Mouse (Mus musculus) hindbrain, embryonic 16.5 days (tissue): ENCODE data around the gene Elmo3. TPM values are rescaled to one million over a fixed set of nuclear protein-coding genes. Genes with fewer than 3 reads are reported as not detected.

ENCODE experiments used
- ATAC-seq: fragments of 200-750 bp; cut with Nextera tagmentation; 2 replicates; pipeline ENCODE4 v1.8.0; 2017; ENCODE audit warnings: moderate TSS enrichment, moderate library complexity
- H3K27ac ChIP-seq: fragments of 300-500 bp; sonication (generic); 2 replicates; pipeline ENCODE4 v1.5.1; 2014; ENCODE audit warnings: low read depth, mild to moderate bottlenecking, control low read depth, low read length, moderate library complexity
- H3K27me3 ChIP-seq: fragments of 300-500 bp; sonication (generic); replicated peaks from 2 replicates; pipeline ENCODE4 v1.6.1; 2014; ENCODE audit warnings: low read length; ENCODE audit not compliant: control insufficient read depth, insufficient read depth
- H3K36me3 ChIP-seq: fragments of 300-500 bp; sonication (generic); 2 replicates; pipeline ENCODE4 v1.6.1; 2014; ENCODE audit warnings: mild to moderate bottlenecking, low read length, moderate library complexity, mixed read lengths; ENCODE audit not compliant: control insufficient read depth, insufficient read depth
- H3K4me1 ChIP-seq: fragments of 300-500 bp; sonication (generic); 2 replicates; pipeline ENCODE4 v1.6.1; 2014; ENCODE audit warnings: low read depth, low read length; ENCODE audit not compliant: control insufficient read depth, insufficient read depth
- H3K4me2 ChIP-seq: fragments of 300-500 bp; sonication (generic); 2 replicates; pipeline ENCODE4 v1.6.1; 2014; ENCODE audit warnings: mild to moderate bottlenecking, low read length, control low read depth, moderate library complexity
- H3K4me3 ChIP-seq: fragments of 300-500 bp; sonication (generic); 2 replicates; pipeline ENCODE4 v1.5.1; 2014; ENCODE audit warnings: mild to moderate bottlenecking, low read length, control low read depth, moderate library complexity
- H3K9ac ChIP-seq: fragments of 300-500 bp; sonication (generic); 2 replicates; pipeline ENCODE4 v1.6.1; 2014; ENCODE audit warnings: low read depth, mild to moderate bottlenecking, control low read depth, low read length, moderate library complexity
- H3K9me3 ChIP-seq: fragments of 300-500 bp; sonication (generic); 2 replicates; pipeline ENCODE4 v1.6.1; 2014; ENCODE audit warnings: mild to moderate bottlenecking, low read length, moderate library complexity; ENCODE audit not compliant: control insufficient read depth
- WGBS: fragments of 180-500 bp; shearing (Covaris S2); extraction: QIAGEN DNeasy Blood & Tissue Kit; methylation state at CpG from one replicate; pipeline ENCODE4 v1.1.7; 2014; 5-methylcytosine and 5-hydroxymethylcytosine counted together
- polyA plus RNA-seq: library from polyadenylated mRNA; unstranded; fragments of >200 nt; fragmentation: Nextera tagmentation; extraction: Ambion mirVana; gene quantifications from 2 replicates; pipeline ENCODE4 v1.2.1, GENCODE M21; 2015

The Elmo3 gene
- polyA plus RNA-seq, 1 experiment from 2014 or later = 1.5 TPM

- Histone ChIP-seq H3K4me3 (no peak overlapping the region), H3K4me1 (no peaks in the 10 kb centered on the region), H3K27ac (no peak overlapping the region), H3K9ac (no peak overlapping the region), H3K9me3 (no peaks in the 10 kb centered on the region), H3K27me3 (no peaks in the 10 kb centered on the region), H3K36me3 (peaks cover 19% of the 10 kb centered on the region), H3K4me2 (no peak overlapping the region)
- 82% methylated on average over 9 of the region's 9 CpGs for WGBS
- no peak for ATAC-seq
These were observed 8.4 kb downstream of the Elmo3 start for GRCm38 (mm10) chr8:105313622-105314402.

GRCm38 (mm10) chr8:105315073-105315769, 9.8 kb downstream of the Elmo3 start:
- Histone ChIP-seq H3K4me2 (no peak overlapping the region), H3K27me3 (no peaks in the 10 kb centered on the region), H3K4me1 (no peaks in the 10 kb centered on the region), H3K27ac (no peak overlapping the region), H3K9me3 (no peaks in the 10 kb centered on the region), H3K9ac (no peak overlapping the region), H3K36me3 (peaks cover 24% of the 10 kb centered on the region), H3K4me3 (no peak overlapping the region)
- 92% methylated on average over 18 of the region's 18 CpGs for WGBS
- no peak for ATAC-seq

- Histone ChIP-seq H3K36me3 (peaks cover 18% of the 10 kb centered on the region), H3K4me1 (no peaks in the 10 kb centered on the region), H3K9me3 (no peaks in the 10 kb centered on the region), H3K4me2 (no peak overlapping the region), H3K27me3 (no peaks in the 10 kb centered on the region), H3K27ac (no peak overlapping the region), H3K4me3 (no peak overlapping the region), H3K9ac (no peak overlapping the region)
- no peak for ATAC-seq
- WGBS = 67% methylated on average over 4 of the region's 4 CpGs
These were observed 12.5 kb downstream of the Elmo3 start for GRCm38 (mm10) chr8:105317941-105318340.

- H3K36me3 ChIP-seq = peaks cover 17% of the 10 kb centered on the region
- no peak for ATAC-seq
- no peak overlapping the region for H3K4me3 ChIP-seq
- no peaks in the 10 kb centered on the region for H3K27me3 ChIP-seq
- no peak overlapping the region for H3K9ac ChIP-seq
- 85% methylated on average over 11 of the region's 11 CpGs for WGBS
- H3K4me1 ChIP-seq = no peaks in the 10 kb centered on the region
- H3K4me2 ChIP-seq = no peak overlapping the region
- H3K27ac ChIP-seq = no peak overlapping the region
- H3K9me3 ChIP-seq = no peaks in the 10 kb centered on the region
These were observed 13.3 kb downstream of the Elmo3 start for GRCm38 (mm10) chr8:105318662-105319190.

DNA sequence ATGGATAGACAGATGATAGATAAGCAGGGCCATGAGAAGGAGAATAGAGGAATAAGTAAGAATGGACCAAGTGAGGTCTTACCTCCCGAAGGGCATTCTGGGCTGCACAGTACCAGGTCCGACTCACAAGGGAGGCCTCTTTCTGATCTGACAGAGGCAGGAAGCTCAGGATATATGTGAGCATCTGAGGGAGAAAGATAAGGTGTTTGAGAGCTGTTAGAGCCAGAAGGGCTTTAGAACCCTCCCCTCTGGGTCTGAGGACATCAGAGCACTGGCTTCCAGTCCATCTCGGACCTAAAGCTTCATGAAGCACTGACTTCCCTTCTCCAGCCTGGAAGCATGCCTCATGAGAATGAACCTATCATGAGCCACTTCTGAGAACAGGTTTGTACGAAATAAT, 17.8 kb downstream of the Elmo3 start:
- Histone ChIP-seq H3K27ac (no peak overlapping the region), H3K9ac (no peak overlapping the region), H3K36me3 (peaks cover 12% of the 10 kb centered on the region), H3K4me1 (peaks cover 20% of the 10 kb centered on the region), H3K4me2 (no peak overlapping the region), H3K9me3 (no peaks in the 10 kb centered on the region), H3K27me3 (no peaks in the 10 kb centered on the region), H3K4me3 (no peak overlapping the region)
- ATAC-seq = no peak
- 90% methylated on average over 4 of the region's 4 CpGs for WGBS

- peaks cover 20% of the 10 kb centered on the region for H3K4me1 ChIP-seq
- H3K27me3 ChIP-seq = no peaks in the 10 kb centered on the region
- peak; percentile 67 for ATAC-seq
- peak overlapping the region; percentile 70 for H3K4me3 ChIP-seq
- peaks cover 20% of the 10 kb centered on the region for H3K36me3 ChIP-seq
- H3K9ac ChIP-seq = peak overlapping the region; percentile 86
- peak overlapping the region; percentile 77; the same call in 1 of the 2 replicates for H3K27ac ChIP-seq
- no peaks in the 10 kb centered on the region for H3K9me3 ChIP-seq
- peak overlapping the region; percentile 64 for H3K4me2 ChIP-seq
- WGBS = 2% methylated on average over 12 of the region's 12 CpGs
These were observed 20.3 kb downstream of the Elmo3 start for GRCm38 (mm10) chr8:105325641-105326093.

DNA sequence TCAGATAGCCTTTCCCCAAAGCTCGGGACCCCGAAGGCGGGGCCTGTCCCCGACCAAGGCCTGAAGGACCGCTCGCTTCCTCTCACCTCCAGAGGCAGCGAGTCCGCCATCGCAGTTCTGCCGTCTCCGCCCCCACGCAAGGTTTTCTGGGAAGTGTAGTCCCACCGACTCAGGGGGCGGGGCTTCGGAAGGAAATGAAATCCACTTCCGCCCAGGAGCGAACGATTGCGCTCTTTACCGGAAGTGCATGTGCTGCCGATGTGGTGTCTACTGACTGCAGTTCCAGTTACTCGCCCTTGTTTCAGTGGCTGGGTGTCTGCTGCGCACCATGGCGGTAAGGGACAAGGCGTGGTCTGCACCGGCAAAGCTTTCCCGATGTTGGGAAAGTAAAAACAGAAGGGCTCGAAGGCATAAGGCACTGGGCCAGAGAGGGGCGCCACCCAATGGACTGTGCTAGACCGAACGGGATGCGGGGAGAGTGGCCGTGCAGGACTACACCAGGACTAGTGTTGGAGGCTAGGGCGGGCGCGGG, 20.8 kb downstream of the Elmo3 start, which contains the start of the genes Lrrc29 and Tmem208:
Lrrc29 (minus strand) TSS at position 138 of the 532 bp plus-strand sequence.
Tmem208 (plus strand) TSS at position 214 of the 532 bp plus-strand sequence.
- Histone ChIP-seq H3K27me3 (no peaks in the 10 kb centered on the region), H3K4me1 (peaks cover 20% of the 10 kb centered on the region), H3K36me3 (peaks cover 20% of the 10 kb centered on the region), H3K4me3 (peak within 1 kb of the TSS; percentile 70), H3K4me2 (peak within 1 kb of the TSS; percentile 71), H3K9me3 (no peaks in the 10 kb centered on the region), H3K9ac (peak within 1 kb of the TSS; percentile 86), H3K27ac (peak within 1 kb of the TSS; percentile 77)
- peak; percentile 92 for ATAC-seq
- 0% methylated on average over 36 of the region's 36 CpGs for WGBS

GRCm38 (mm10) chr8:105326968-105327367, 21.6 kb downstream of the Elmo3 start:
- H3K9ac ChIP-seq = peak overlapping the region; percentile 86
- H3K4me2 ChIP-seq = peak overlapping the region; percentile 71
- H3K4me1 ChIP-seq = peaks cover 20% of the 10 kb centered on the region
- H3K36me3 ChIP-seq = peaks cover 26% of the 10 kb centered on the region
- 48% methylated on average over 6 of the region's 6 CpGs for WGBS
- H3K9me3 ChIP-seq = no peaks in the 10 kb centered on the region
- H3K4me3 ChIP-seq = peak overlapping the region; percentile 70
- 0 out of 2 replicates have a peak overlapping the region, but pooled peaks have one; percentile 13 for H3K27ac ChIP-seq
- no peak for ATAC-seq
- no peaks in the 10 kb centered on the region for H3K27me3 ChIP-seq

GRCm38 (mm10) chr8:105330325-105330724, 24.9 kb downstream of the Elmo3 start:
- ATAC-seq = no peak
- Histone ChIP-seq H3K4me2 (no peak overlapping the region), H3K36me3 (peaks cover 22% of the 10 kb centered on the region), H3K9me3 (no peaks in the 10 kb centered on the region), H3K27me3 (no peaks in the 10 kb centered on the region), H3K9ac (no peak overlapping the region), H3K4me3 (no peak overlapping the region), H3K27ac (no peak overlapping the region), H3K4me1 (peaks cover 10% of the 10 kb centered on the region)
- WGBS = 94% methylated on average over 12 of the region's 12 CpGs
